34 mouse cellular contexts compared by ENCODE assay signal in the genomic region with DNA sequence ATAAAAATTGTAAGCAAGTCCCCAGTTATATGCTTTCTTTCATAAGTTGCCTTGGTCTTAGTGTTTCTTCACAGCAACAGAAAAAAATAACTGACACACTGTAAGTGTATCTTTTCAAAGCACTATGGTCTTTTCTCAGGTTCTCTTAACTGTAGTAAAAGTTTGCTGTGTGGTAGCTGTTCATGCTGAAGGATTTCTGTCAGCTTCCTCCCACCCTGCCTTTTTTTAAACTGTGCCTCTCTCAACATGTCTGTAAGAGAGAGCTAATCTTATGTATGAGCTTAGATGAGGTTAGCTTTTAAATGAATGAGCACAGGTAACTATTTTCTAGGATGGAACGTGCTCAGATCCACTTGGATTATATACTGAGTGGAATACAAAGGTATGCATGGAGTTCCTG.
"Had no signal": no experiment of that assay in that cellular context is flagged by ENCODE, and none has a peak within 500 bp of the region (broad histone marks: within the 10 kb centered on the region; RNA-seq: fewer than 3 reads in every experiment).

No protein-coding gene starts in this region.

- H3K27ac ChIP-seq: heart, embryonic 10.5 days; heart, embryonic 13.5 days; heart, embryonic 15.5 days; hindbrain, embryonic 10.5 days; hindbrain, embryonic 12.5 days; hindbrain, embryonic 13.5 days; hindbrain, embryonic 14.5 days; hindbrain, embryonic 15.5 days; hindbrain, postnatal 0 days; intestine, embryonic 15.5 days; kidney, embryonic 15.5 days; kidney, postnatal 0 days; layer of hippocampus, adult 2 months had no signal

- ATAC-seq: hindbrain, embryonic 16.5 days; hindbrain, postnatal 0 days; inflammation-experienced regulatory T-cells, adult 6 months; intestine, embryonic 15.5 days; intestine, embryonic 16.5 days; intestine, postnatal 0 days had no signal

- H3K4me3 ChIP-seq: heart, embryonic 10.5 days; heart, embryonic 12.5 days; heart, embryonic 13.5 days; heart, embryonic 15.5 days; hindbrain, embryonic 10.5 days; hindbrain, embryonic 12.5 days; hindbrain, embryonic 13.5 days; hindbrain, embryonic 15.5 days; intestine, embryonic 15.5 days; kidney, embryonic 15.5 days; layer of hippocampus, adult 2 months had no signal

- DNase-seq: heart, postnatal 10 days; heart, postnatal 14 days; heart, postnatal 36 days; heart, postnatal 4 days; kidney, adult 11 months; kidney, adult 18-20 months; kidney, adult 2 months; kidney, adult 8-10 months; kidney, adult 9 months; kidney, postnatal 10 days; kidney, postnatal 14 days; kidney, postnatal 25 days; kidney, postnatal 36 days; kidney, postnatal 4 days; layer of hippocampus, adult 9-11 months; layer of hippocampus, postnatal 36 days had no signal
